Mouse (Mus musculus) G1E (cell line): ENCODE data around the gene Tmem255b. TPM values are rescaled to one million over a fixed set of nuclear protein-coding genes. Genes with fewer than 3 reads are reported as not detected.

ENCODE experiments used
- ATAC-seq: 2 replicates; pipeline ENCODE4 v1.8.0; 2016; ENCODE audit warnings: mild to moderate bottlenecking; ENCODE audit not compliant: insufficient number of reproducible peaks, poor library complexity, low FRiP score, severe bottlenecking; ENCODE audit errors: extremely low read depth
- DNase-seq: peaks from one replicate; pipeline ENCODE4 v3.0.0; 2012; ENCODE audit warnings: low spot score
- H3K27me3 ChIP-seq: 2 replicates; pipeline ENCODE4 v1.6.1; 2012; ENCODE audit warnings: mild to moderate bottlenecking, low read length, inconsistent platforms; ENCODE audit not compliant: insufficient read depth
- H3K36me3 ChIP-seq: replicated peaks from 2 replicates; pipeline ENCODE3; 2012; ENCODE audit warnings: mild to moderate bottlenecking, inconsistent platforms
- H3K4me1 ChIP-seq: 2 replicates; pipeline ENCODE4 v1.6.1; 2012; ENCODE audit warnings: low read depth, low read length, inconsistent platforms, mixed read lengths; ENCODE audit not compliant: insufficient read depth
- H3K4me3 ChIP-seq: 2 replicates; pipeline ENCODE4 v1.5.1; 2012; ENCODE audit warnings: low read depth, mild to moderate bottlenecking, inconsistent platforms, low read length, moderate library complexity, mixed read lengths
- H3K9me3 ChIP-seq: replicated peaks from 2 replicates; pipeline ENCODE4 v1.6.1; 2012; ENCODE audit warnings: inconsistent platforms
- CTCF ChIP-seq: IDR thresholded peaks from 2 replicates; pipeline ENCODE4 v1.5.1; 2012; ENCODE audit warnings: low read depth, low read length, inconsistent platforms, mixed read lengths
- GATA1 ChIP-seq: IDR thresholded peaks from 2 replicates; pipeline ENCODE4 v1.6.1; 2012; ENCODE audit warnings: borderline replicate concordance, low read length, inconsistent platforms, mixed read lengths
- GATA2 ChIP-seq: IDR thresholded peaks from 2 replicates; pipeline ENCODE4 v1.6.1; 2012; ENCODE audit warnings: low read depth, low read length, inconsistent platforms, borderline replicate concordance
- POLR2AphosphoS5 ChIP-seq: IDR thresholded peaks from 2 replicates; pipeline ENCODE4 v1.6.1; 2012; ENCODE audit warnings: low read depth, low read length, inconsistent platforms; ENCODE audit not compliant: insufficient replicate concordance
- TAL1 ChIP-seq: conservative IDR thresholded peaks from 2 replicates; pipeline ENCODE4 v1.6.1; 2012; ENCODE audit warnings: low read depth, low read length, inconsistent platforms, mixed read lengths
- polyA plus RNA-seq: library from polyadenylated mRNA; stranded (reverse); fragments of >175 nt; gene quantifications from 2 replicates; pipeline ENCODE4 v1.2.3, GENCODE M21; 2012
- total RNA-seq, 2 experiments: library from RNA; stranded (forward) in 1 of 2; stranded (reverse) in 1 of 2; fragments of 200-1000 nt in 1 of 2; fragments of >200 nt in 1 of 2; fragmentation: Nextera tagmentation in 1 of 2; gene quantifications; 2 replicates each; pipeline ENCODE4 v1.2.3; 2014 to 2017

Tmem255b gene
- total and polyA plus RNA-seq, 3 experiments: not detected

DNA sequence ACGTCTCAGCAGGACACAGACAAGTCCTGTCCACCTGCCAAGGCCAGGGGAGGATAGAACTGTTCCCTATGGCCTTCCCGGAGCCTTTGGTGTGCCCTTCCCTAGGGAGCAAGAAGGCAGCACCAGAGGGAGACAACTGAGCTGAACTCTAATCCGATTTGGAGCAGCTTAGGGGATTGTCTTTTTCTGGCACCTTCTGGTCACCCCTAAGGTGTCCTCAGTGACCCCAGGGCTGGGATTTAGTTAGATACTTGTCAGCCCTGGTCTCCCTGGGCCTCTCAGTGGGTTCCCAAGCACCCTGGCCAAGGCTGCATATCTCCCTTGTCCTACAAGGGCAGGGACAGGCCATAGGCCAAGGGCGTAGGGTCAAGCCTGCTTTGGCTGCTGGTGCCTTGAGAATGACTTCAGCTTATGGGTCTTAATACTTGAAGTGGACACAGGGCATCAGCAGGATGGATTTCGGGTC lies 30.3 kb upstream of the Tmem255b start, which contains the start of gene Grk1:
Gene Grk1 (plus strand): TSS at position 416 of the 466 bp plus-strand sequence.
- TF ChIP-seq GATA1 (no peak), CTCF (no peak), TAL1 (no peak), GATA2 (no peak), POLR2AphosphoS5 (no peak)
- Histone ChIP-seq H3K27me3 (peaks cover 42% of the 10 kb centered on the region), H3K9me3 (no peaks in the 10 kb centered on the region), H3K36me3 (no peaks in the 10 kb centered on the region), H3K4me1 (no peaks in the 10 kb centered on the region), H3K4me3 (no peak within 1 kb of the TSS)
- DNase-seq: no peak
- no peak for ATAC-seq

- Histone ChIP-seq H3K4me3 (no peak overlapping the region), H3K36me3 (no peaks in the 10 kb centered on the region), H3K9me3 (no peaks in the 10 kb centered on the region), H3K4me1 (no peaks in the 10 kb centered on the region), H3K27me3 (peaks cover 50% of the 10 kb centered on the region)
- TF ChIP-seq GATA2: no peak
- no peak for TF ChIP-seq POLR2AphosphoS5
- no peak for TF ChIP-seq GATA1
- DNase-seq: no peak
- ATAC-seq: no peak
Observed at GRCm38 (mm10) chr8:13406011-13406410, 29.0 kb upstream of the Tmem255b start.

GRCm38 (mm10) chr8:13411597-13411996 lies 23.4 kb upstream of the Tmem255b start:
- Histone ChIP-seq H3K36me3 (no peaks in the 10 kb centered on the region), H3K4me3 (no peak overlapping the region), H3K9me3 (no peaks in the 10 kb centered on the region), H3K4me1 (no peaks in the 10 kb centered on the region), H3K27me3 (peaks cover 30% of the 10 kb centered on the region)
- ATAC-seq (no peak), DNase-seq (peak; percentile 20)
- no peak for TF ChIP-seq GATA2
- no peak for TF ChIP-seq TAL1
- no peak for TF ChIP-seq GATA1
- TF ChIP-seq CTCF: peak; percentile 74

DNA sequence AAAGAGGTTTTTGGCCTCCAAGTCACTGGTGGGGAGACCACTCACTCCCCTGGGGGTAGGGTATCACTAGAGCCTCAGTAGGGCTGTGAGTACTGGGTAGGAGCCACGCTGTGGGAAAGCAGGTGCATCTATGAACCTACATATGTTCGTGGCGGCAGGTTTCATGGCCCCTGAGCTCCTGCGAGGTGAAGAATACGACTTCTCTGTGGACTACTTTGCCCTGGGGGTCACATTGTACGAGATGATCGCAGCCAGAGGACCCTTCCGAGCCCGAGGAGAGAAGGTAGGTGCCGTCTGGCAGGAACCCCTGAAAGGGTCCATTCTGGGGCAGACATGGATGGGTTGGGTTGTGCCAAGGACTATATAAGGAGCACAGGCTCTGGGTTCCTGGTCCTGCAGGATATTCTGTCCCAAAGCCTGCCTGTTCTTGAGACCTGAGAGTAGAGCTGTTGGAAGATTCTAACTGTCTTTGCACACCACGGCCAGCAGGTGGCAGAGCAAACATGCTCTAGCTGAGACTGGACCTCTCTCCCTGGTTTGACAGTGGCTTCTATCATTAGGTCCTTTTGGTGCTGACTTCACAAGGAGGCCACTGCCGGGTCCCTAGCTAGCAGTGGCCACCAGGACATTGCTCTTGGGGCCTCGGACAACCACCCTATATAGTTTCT lies 22.0 kb upstream of the Tmem255b start:
- DNase-seq (peak; percentile 36), ATAC-seq (peak; percentile 34; the same call in 1 of the 2 replicates)
- Histone ChIP-seq H3K27me3 (peaks cover 27% of the 10 kb centered on the region), H3K9me3 (no peaks in the 10 kb centered on the region), H3K36me3 (no peaks in the 10 kb centered on the region), H3K4me1 (no peaks in the 10 kb centered on the region), H3K4me3 (no peak overlapping the region)
- TF ChIP-seq GATA1 (no peak), CTCF (peak; percentile 76)

GRCm38 (mm10) chr8:13413823-13414390 lies 21.1 kb upstream of the Tmem255b start:
- Histone ChIP-seq H3K9me3 (no peaks in the 10 kb centered on the region), H3K27me3 (peaks cover 27% of the 10 kb centered on the region), H3K36me3 (no peaks in the 10 kb centered on the region), H3K4me3 (no peak overlapping the region), H3K4me1 (no peaks in the 10 kb centered on the region)
- no peak for DNase-seq
- ATAC-seq: no peak
- no peak for TF ChIP-seq GATA1
- TF ChIP-seq TAL1: no peak

DNA sequence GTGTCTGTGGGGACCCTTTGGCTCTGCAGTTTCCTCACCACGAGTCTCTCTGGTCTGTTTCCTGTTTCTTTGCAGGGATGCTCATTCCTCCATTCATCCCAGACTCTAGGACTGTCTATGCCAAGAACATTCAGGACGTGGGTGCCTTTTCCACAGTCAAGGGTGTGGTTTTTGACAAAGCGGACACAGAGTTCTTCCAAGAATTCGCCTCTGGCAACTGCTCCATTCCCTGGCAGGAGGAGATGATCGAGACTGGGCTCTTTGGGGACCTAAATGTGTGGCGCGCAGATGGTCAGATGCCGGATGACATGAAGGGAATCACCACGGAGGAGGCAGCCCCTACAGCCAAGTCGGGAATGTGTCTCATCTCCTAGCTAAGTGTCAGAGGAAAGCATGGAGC lies 19.1 kb upstream of the Tmem255b start:
- no peaks in the 10 kb centered on the region for H3K4me1 ChIP-seq
- no peak for ATAC-seq

More for the DNA sequence above, 19.1 kb upstream of the Tmem255b start:
- H3K36me3 ChIP-seq: no peaks in the 10 kb centered on the region
- H3K27me3 ChIP-seq: peaks cover 14% of the 10 kb centered on the region
- no peak overlapping the region for H3K4me3 ChIP-seq
- no peaks in the 10 kb centered on the region for H3K9me3 ChIP-seq
- no peak for TF ChIP-seq CTCF
- TF ChIP-seq GATA2: no peak
- TF ChIP-seq TAL1: no peak
- no peak for TF ChIP-seq POLR2AphosphoS5
- TF ChIP-seq GATA1: no peak
- no peak for DNase-seq
